Mouse (Mus musculus): ENCODE data around the gene Dnajc5g.

Dnajc5g gene

GRCm38 (mm10) chr5:31105814-31106335 lies at the start of gene Dnajc5g:
Gene Dnajc5g, plus strand, starts transcription at chr5:31106285.
- DNase-seq (ENCODE audit: low spot score in 2 of 2): no peak

- no peak for DNase-seq (ENCODE audit: low spot score in 2 of 2)
These were observed 36.3 kb upstream of the Dnajc5g start for GRCm38 (mm10) chr5:31069810-31070209.

GRCm38 (mm10) chr5:31071059-31071458 lies 35.0 kb upstream of the Dnajc5g start:
- DNase-seq (ENCODE audit: low spot score in 2 of 2): no peak

- no peak for DNase-seq (ENCODE audit: low spot score in 2 of 2)
These were observed 34.3 kb upstream of the Dnajc5g start for GRCm38 (mm10) chr5:31071821-31072220.

GRCm38 (mm10) chr5:31073176-31073575 lies 32.9 kb upstream of the Dnajc5g start:
- DNase-seq (ENCODE audit: low spot score in 2 of 2): no peak

- no peak for DNase-seq (ENCODE audit: low spot score in 2 of 2)
These were observed 29.7 kb upstream of the Dnajc5g start for GRCm38 (mm10) chr5:31076346-31076745.

- DNase-seq (ENCODE audit: low spot score in 2 of 2): no peak
These were observed 25.9 kb upstream of the Dnajc5g start for GRCm38 (mm10) chr5:31080059-31080794.

GRCm38 (mm10) chr5:31080795-31081164 lies 25.3 kb upstream of the Dnajc5g start:
- DNase-seq (ENCODE audit: low spot score in 2 of 2): no peak

GRCm38 (mm10) chr5:31081386-31081785 lies 24.7 kb upstream of the Dnajc5g start:
- DNase-seq (ENCODE audit: low spot score in 2 of 2): peak; percentile 21 to 58

- peak; percentile 28 to 69 for DNase-seq (ENCODE audit: low spot score in 2 of 2)
These were observed 23.7 kb upstream of the Dnajc5g start for GRCm38 (mm10) chr5:31082355-31082754.

- no peak for DNase-seq (ENCODE audit: low spot score in 2 of 2)
These were observed 23.0 kb upstream of the Dnajc5g start for GRCm38 (mm10) chr5:31082935-31083625.

GRCm38 (mm10) chr5:31083949-31084348 lies 22.1 kb upstream of the Dnajc5g start:
- no peak for DNase-seq (ENCODE audit: low spot score in 2 of 2)

- no peak for DNase-seq (ENCODE audit: low spot score in 2 of 2)
These were observed 19.5 kb upstream of the Dnajc5g start for GRCm38 (mm10) chr5:31086606-31087005.

- DNase-seq (ENCODE audit: low spot score in 2 of 2): no peak
These were observed 19.0 kb upstream of the Dnajc5g start for GRCm38 (mm10) chr5:31087131-31087530.

GRCm38 (mm10) chr5:31092231-31092975 lies 13.7 kb upstream of the Dnajc5g start:
- no peak for DNase-seq (ENCODE audit: low spot score in 2 of 2)

GRCm38 (mm10) chr5:31093151-31094041 lies 12.7 kb upstream of the Dnajc5g start:
- DNase-seq (ENCODE audit: low spot score in 2 of 2): peak; percentile 25 to 43

GRCm38 (mm10) chr5:31094100-31094798 lies 11.8 kb upstream of the Dnajc5g start:
- DNase-seq (ENCODE audit: low spot score in 2 of 2): peak in 1 of 2 experiments; percentile 29

- DNase-seq (ENCODE audit: low spot score in 2 of 2): peak; percentile 12 to 23
These were observed 11.0 kb upstream of the Dnajc5g start for GRCm38 (mm10) chr5:31094799-31095691.

GRCm38 (mm10) chr5:31095711-31096480 lies 10.2 kb upstream of the Dnajc5g start:
- DNase-seq (ENCODE audit: low spot score in 2 of 2): no peak

Measured in thymus, postnatal 10 days (tissue).